Mouse (Mus musculus): Measurements from ENCODE around the gene Piezo1. TPM values are rescaled to one million over a fixed set of nuclear protein-coding genes. Genes with fewer than 3 reads are reported as not detected.

The Piezo1 gene
- polyA plus RNA-seq, 1 experiment from 2014 or later = 14.3 TPM

GRCm38 (mm10) chr8:122522796-122523651 is 28.1 kb downstream of the Piezo1 start:
- Histone ChIP-seq H3K36me3 (no peaks in the 10 kb centered on the region), H3K27me3 (no peaks in the 10 kb centered on the region), H3K4me2 (replicated peaks) (peak overlapping the region; percentile 28), H3K9ac (no peak overlapping the region), H3K27ac (replicated peaks) (peak overlapping the region; percentile 83), H3K9me3 (replicated peaks) (no peaks in the 10 kb centered on the region), H3K4me3 (replicated peaks) (no peak overlapping the region), H3K4me1 (peaks cover 55% of the 10 kb centered on the region)
- ATAC-seq (ENCODE audit: insufficient number of reproducible peaks, low FRiP score, low TSS enrichment, low read depth) = peak; percentile 30; the same call in 1 of the 2 replicates
- 54% methylated on average over 14 of the region's 14 CpGs for WGBS

DNA sequence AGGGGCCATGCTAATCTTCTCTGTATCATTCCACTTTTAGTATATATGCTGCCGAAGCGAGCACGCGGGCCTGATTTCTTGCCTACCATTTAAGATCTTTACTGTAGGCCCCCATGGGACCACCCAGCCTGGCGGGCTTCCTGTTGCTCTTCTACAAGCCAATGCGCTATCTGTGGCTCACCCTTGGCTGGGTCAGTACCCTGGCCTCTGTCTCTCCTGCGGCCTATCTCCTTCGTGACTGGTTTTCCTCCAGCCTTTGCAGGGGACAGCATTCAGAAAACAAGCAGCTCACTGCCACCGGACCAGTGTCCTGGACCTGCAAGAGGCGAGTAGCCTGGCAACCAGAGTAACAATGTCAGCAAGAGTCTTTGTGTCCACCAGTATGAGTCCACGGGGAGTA is 30.5 kb downstream of the Piezo1 start:
- Histone ChIP-seq H3K9me3 (replicated peaks) (no peaks in the 10 kb centered on the region), H3K27ac (replicated peaks) (0 out of 2 replicates have a peak overlapping the region, but pooled peaks have one; percentile 22), H3K4me3 (replicated peaks) (no peak overlapping the region), H3K36me3 (no peaks in the 10 kb centered on the region), H3K27me3 (no peaks in the 10 kb centered on the region), H3K9ac (no peak overlapping the region), H3K4me1 (peaks cover 52% of the 10 kb centered on the region), H3K4me2 (replicated peaks) (no peak overlapping the region)
- no peak for ATAC-seq (ENCODE audit: insufficient number of reproducible peaks, low FRiP score, low TSS enrichment, low read depth)
- 76% methylated on average over 11 of the region's 11 CpGs for WGBS

GRCm38 (mm10) chr8:122517541-122518190 is 33.5 kb downstream of the Piezo1 start:
- Histone ChIP-seq H3K27ac (replicated peaks) (peak overlapping the region; percentile 45), H3K36me3 (peaks cover 2% of the 10 kb centered on the region; the same call in 1 of the 2 replicates), H3K27me3 (no peaks in the 10 kb centered on the region), H3K4me1 (peaks cover 22% of the 10 kb centered on the region), H3K9me3 (replicated peaks) (no peaks in the 10 kb centered on the region), H3K9ac (no peak overlapping the region), H3K4me3 (replicated peaks) (no peak overlapping the region), H3K4me2 (replicated peaks) (no peak overlapping the region)
- peak; percentile 32 for ATAC-seq (ENCODE audit: insufficient number of reproducible peaks, low FRiP score, low TSS enrichment, low read depth)
- WGBS = 19% methylated on average over 6 of the region's 6 CpGs

DNA sequence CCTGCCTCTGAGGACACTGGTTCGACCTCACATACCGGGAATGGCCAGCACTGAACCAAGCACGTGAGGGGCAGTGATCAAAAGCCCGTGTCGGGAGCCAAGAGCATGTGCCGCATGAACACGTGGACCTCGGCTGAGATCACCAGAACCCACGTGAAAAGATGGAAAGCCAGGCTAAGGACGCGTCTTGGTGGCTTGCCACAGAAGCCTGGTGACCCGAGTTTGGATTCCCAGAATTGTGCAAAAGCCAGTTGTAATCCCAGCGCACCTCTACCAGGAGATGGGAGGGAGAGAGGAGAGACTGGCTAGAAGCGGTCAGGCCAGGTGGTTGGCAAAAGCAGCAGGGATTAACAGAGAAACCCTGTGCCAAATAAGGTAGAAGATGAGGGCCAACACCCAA is 35.4 kb downstream of the Piezo1 start:
- H3K36me3 ChIP-seq = peaks cover 5% of the 10 kb centered on the region; the same call in 1 of the 2 replicates
- no peaks in the 10 kb centered on the region for H3K27me3 ChIP-seq
- no peak overlapping the region for H3K4me2 ChIP-seq (replicated peaks)
- H3K4me1 ChIP-seq = peaks cover 40% of the 10 kb centered on the region
- no peak overlapping the region for H3K4me3 ChIP-seq (replicated peaks)
- H3K9me3 ChIP-seq (replicated peaks) = no peaks in the 10 kb centered on the region
- no peak overlapping the region for H3K27ac ChIP-seq (replicated peaks)
- ATAC-seq (ENCODE audit: insufficient number of reproducible peaks, low FRiP score, low TSS enrichment, low read depth) = no peak
- WGBS = 88% methylated on average over 14 of the region's 14 CpGs
- no peak overlapping the region for H3K9ac ChIP-seq

- H3K36me3 ChIP-seq = peaks cover 9% of the 10 kb centered on the region; the same call in 1 of the 2 replicates
- H3K4me2 ChIP-seq (replicated peaks) = no peak overlapping the region
- H3K4me3 ChIP-seq (replicated peaks) = no peak overlapping the region
- no peak for ATAC-seq (ENCODE audit: insufficient number of reproducible peaks, low FRiP score, low TSS enrichment, low read depth)
- no peak overlapping the region for H3K27ac ChIP-seq (replicated peaks)
- no peak overlapping the region for H3K9ac ChIP-seq
- no peaks in the 10 kb centered on the region for H3K9me3 ChIP-seq (replicated peaks)
- peaks cover 28% of the 10 kb centered on the region for H3K4me1 ChIP-seq
- no peaks in the 10 kb centered on the region for H3K27me3 ChIP-seq
- WGBS = 62% methylated on average over 7 of the region's 7 CpGs
These were observed 38.7 kb downstream of the Piezo1 start for GRCm38 (mm10) chr8:122512392-122512791.

DNA sequence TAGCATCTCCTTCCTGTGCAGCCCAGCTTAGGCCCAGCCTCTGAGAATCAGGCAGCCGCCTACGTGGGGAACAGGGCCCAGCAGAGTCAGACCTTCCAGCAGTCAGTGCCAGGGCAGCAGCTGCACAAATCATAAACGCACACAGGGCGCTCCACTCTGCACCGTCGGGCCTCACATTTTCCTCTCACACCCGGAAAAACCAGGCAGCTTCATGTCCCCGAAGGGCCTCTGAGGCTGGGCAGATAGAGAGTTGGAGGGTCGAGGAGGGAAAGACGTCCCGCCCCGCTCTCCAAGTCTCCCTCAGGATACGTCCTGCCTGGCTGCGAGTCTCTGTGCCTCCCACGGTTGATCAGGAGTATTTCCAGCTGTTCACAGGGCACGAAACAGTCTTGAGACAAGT is 39.6 kb downstream of the Piezo1 start:
- H3K9ac ChIP-seq = no peak overlapping the region

GRCm38 (mm10) chr8:122500856-122501255 is 50.3 kb downstream of the Piezo1 start:
- Histone ChIP-seq H3K4me1 (0 out of 2 replicates have a peak, but pooled peaks cover 6% of the 10 kb centered on the region), H3K36me3 (peaks cover 56% of the 10 kb centered on the region), H3K4me3 (replicated peaks) (no peak overlapping the region), H3K9me3 (replicated peaks) (no peaks in the 10 kb centered on the region), H3K9ac (no peak overlapping the region), H3K27me3 (no peaks in the 10 kb centered on the region), H3K4me2 (replicated peaks) (no peak overlapping the region), H3K27ac (replicated peaks) (no peak overlapping the region)
- WGBS = 32% methylated on average over 10 of the region's 10 CpGs
- ATAC-seq (ENCODE audit: insufficient number of reproducible peaks, low FRiP score, low TSS enrichment, low read depth) = no peak

More for the DNA sequence above, 39.6 kb downstream of the Piezo1 start:
- no peak overlapping the region for H3K4me3 ChIP-seq (replicated peaks)
- no peak overlapping the region for H3K4me2 ChIP-seq (replicated peaks)
- peak overlapping the region; percentile 71 for H3K27ac ChIP-seq (replicated peaks)
- H3K9me3 ChIP-seq (replicated peaks) = no peaks in the 10 kb centered on the region
- ATAC-seq (ENCODE audit: insufficient number of reproducible peaks, low FRiP score, low TSS enrichment, low read depth) = peak; percentile 40; the same call in 1 of the 2 replicates
- WGBS = 49% methylated on average over 16 of the region's 16 CpGs
- no peaks in the 10 kb centered on the region for H3K27me3 ChIP-seq
- peaks cover 11% of the 10 kb centered on the region; the same call in 1 of the 2 replicates for H3K36me3 ChIP-seq
- peaks cover 22% of the 10 kb centered on the region for H3K4me1 ChIP-seq

GRCm38 (mm10) chr8:122497912-122498311 is 53.2 kb downstream of the Piezo1 start:
- Histone ChIP-seq H3K9me3 (replicated peaks) (no peaks in the 10 kb centered on the region), H3K9ac (no peak overlapping the region), H3K4me3 (replicated peaks) (no peak overlapping the region), H3K27me3 (no peaks in the 10 kb centered on the region), H3K4me2 (replicated peaks) (no peak overlapping the region), H3K27ac (replicated peaks) (no peak overlapping the region), H3K36me3 (peaks cover 80% of the 10 kb centered on the region), H3K4me1 (no peaks in the 10 kb centered on the region)
- no peak for ATAC-seq (ENCODE audit: insufficient number of reproducible peaks, low FRiP score, low TSS enrichment, low read depth)
- 72% methylated on average over 17 of the region's 17 CpGs for WGBS

DNA sequence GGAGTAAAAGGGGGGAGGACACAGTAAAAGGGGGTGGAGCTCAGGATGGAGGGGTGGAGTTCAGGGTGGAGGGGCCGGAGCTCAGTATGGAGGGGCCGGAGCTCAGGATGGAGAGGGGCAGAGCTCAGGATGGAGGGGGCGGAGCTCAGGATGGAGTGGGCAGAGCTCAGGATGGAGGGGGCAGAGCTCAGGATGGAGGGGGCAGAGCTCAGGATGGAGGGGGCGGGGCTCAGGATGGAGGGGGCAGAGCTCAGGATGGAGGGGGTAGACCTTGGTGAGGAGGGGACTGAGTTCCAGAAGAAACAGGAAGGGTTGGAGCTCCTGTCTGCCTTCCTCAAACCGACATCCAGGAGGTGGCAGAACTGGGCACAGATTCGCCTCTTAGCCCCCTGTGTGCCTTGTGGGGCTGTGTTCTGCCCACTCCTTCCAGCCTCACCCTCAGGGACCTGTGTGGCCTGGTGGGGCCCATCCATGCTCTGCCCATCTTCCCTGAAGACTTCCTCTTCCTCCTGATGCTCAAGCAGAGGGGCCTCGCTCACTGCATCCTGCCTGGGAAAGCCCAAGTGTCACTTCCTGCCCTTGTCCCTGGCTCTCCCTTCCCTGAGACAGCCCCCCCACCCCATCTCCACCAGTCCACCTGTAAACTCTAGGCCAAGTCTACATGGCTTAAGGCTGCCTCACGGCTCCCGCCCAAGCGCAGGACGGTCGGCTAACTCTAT is 54.0 kb downstream of the Piezo1 start:
- H3K4me1 ChIP-seq = no peaks in the 10 kb centered on the region
- H3K4me3 ChIP-seq (replicated peaks) = no peak overlapping the region
- H3K9ac ChIP-seq = no peak overlapping the region
- no peak overlapping the region for H3K27ac ChIP-seq (replicated peaks)
- ATAC-seq (ENCODE audit: insufficient number of reproducible peaks, low FRiP score, low TSS enrichment, low read depth) = no peak
- no peaks in the 10 kb centered on the region for H3K27me3 ChIP-seq
- WGBS = 82% methylated on average over 12 of the region's 12 CpGs
- H3K9me3 ChIP-seq (replicated peaks) = no peaks in the 10 kb centered on the region
- H3K4me2 ChIP-seq (replicated peaks) = no peak overlapping the region
- H3K36me3 ChIP-seq = peaks cover 84% of the 10 kb centered on the region

- Histone ChIP-seq H3K9ac (no peak overlapping the region), H3K4me1 (no peaks in the 10 kb centered on the region), H3K9me3 (replicated peaks) (0 out of 2 replicates have a peak, but pooled peaks cover 3% of the 10 kb centered on the region), H3K36me3 (peaks cover 96% of the 10 kb centered on the region), H3K27ac (replicated peaks) (no peak overlapping the region), H3K4me2 (replicated peaks) (no peak overlapping the region), H3K27me3 (no peaks in the 10 kb centered on the region), H3K4me3 (replicated peaks) (no peak overlapping the region)
- WGBS = 84% methylated on average over 9 of the region's 9 CpGs
- no peak for ATAC-seq (ENCODE audit: insufficient number of reproducible peaks, low FRiP score, low TSS enrichment, low read depth)
These were observed 62.7 kb downstream of the Piezo1 start for GRCm38 (mm10) chr8:122488387-122488786.

DNA sequence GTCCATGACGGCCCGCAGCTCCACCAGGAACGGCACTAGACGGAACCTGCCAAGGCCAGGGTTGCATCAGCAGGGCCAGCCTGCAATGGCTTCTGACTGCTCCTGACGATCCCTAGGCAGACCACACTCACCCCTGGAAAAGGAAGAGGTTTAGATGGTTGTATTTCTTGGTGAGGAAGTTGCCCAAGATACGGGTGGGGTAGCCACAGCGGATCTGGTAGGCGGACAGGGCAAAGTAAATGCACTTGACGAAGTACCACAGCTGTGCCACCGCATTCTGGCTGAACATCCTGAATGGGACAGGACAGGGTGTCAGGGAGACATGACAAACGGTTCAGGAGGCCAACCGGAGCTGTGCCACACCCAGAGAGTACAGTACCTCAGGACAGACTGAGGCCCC is 66.3 kb downstream of the Piezo1 start:
- Histone ChIP-seq H3K27ac (replicated peaks) (no peak overlapping the region), H3K9me3 (replicated peaks) (0 out of 2 replicates have a peak, but pooled peaks cover 3% of the 10 kb centered on the region), H3K4me1 (no peaks in the 10 kb centered on the region), H3K36me3 (peaks cover 98% of the 10 kb centered on the region), H3K4me2 (replicated peaks) (no peak overlapping the region), H3K27me3 (no peaks in the 10 kb centered on the region), H3K4me3 (replicated peaks) (no peak overlapping the region), H3K9ac (no peak overlapping the region)
- no peak for ATAC-seq (ENCODE audit: insufficient number of reproducible peaks, low FRiP score, low TSS enrichment, low read depth)
- 83% methylated on average over 12 of the region's 12 CpGs for WGBS
